Mouse (Mus musculus): Measurements from ENCODE around the gene Tnr. TPM values are rescaled to one million over a fixed set of nuclear protein-coding genes. Genes with fewer than 3 reads are reported as not detected.

Tnr gene
- polyA plus RNA-seq, 1 experiment: 6.9 TPM

DNA sequence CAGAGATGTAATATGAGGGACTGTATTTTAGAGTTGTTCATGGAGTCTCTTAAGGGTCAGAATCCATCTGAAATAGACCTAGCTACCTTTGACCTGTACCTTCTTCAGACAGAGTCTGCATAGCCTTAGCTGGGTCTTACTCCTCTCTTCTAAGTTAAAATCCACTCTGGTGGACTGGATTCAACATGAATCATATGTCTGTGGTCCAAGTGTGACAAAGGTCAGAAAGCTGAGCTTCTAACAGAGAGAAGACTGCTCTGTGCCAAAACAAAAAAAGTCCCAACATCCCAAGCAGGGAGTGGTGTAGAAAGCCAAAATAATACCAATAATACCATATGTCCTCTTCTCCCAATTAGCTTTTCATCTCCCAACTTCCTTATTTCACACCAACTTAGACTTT, 444.8 kb downstream of the Tnr start:
- TF ChIP-seq CTCF (IDR thresholded peaks at IDR 0.05; ENCODE audit: borderline replicate concordance, extremely low read depth, insufficient read depth, insufficient read length): no peak
- no peak for TF ChIP-seq POLR2A (IDR thresholded peaks at IDR 0.05; ENCODE audit: borderline replicate concordance, extremely low read depth, insufficient read depth, insufficient read length, poor library complexity, severe bottlenecking)
- no peak for DNase-seq (ENCODE audit: low read depth)

DNA sequence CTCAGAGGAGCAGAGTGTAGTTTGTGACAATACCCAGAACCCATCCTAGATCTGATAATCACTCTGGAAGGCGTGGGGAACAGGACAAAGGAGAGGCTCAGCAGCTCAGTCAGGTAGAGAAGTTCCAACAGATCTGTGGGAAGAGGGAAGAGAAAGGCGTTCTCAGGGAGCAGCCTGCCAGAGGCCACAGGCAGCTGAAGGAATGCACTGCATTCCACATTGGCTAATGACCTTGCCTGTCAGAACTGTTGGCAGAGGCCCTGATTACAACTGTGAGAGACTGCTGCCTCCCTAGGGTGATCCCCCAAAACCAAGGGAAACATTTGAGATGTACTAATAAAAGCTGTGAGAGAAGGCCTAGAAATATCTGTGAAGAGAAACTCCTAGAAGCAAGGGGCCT, 454.2 kb downstream of the Tnr start:
- TF ChIP-seq POLR2A (IDR thresholded peaks at IDR 0.05; ENCODE audit: borderline replicate concordance, extremely low read depth, insufficient read depth, insufficient read length, poor library complexity, severe bottlenecking): no peak
- TF ChIP-seq CTCF (IDR thresholded peaks at IDR 0.05; ENCODE audit: borderline replicate concordance, extremely low read depth, insufficient read depth, insufficient read length): no peak
- DNase-seq (ENCODE audit: low read depth): peak; percentile 4

DNA sequence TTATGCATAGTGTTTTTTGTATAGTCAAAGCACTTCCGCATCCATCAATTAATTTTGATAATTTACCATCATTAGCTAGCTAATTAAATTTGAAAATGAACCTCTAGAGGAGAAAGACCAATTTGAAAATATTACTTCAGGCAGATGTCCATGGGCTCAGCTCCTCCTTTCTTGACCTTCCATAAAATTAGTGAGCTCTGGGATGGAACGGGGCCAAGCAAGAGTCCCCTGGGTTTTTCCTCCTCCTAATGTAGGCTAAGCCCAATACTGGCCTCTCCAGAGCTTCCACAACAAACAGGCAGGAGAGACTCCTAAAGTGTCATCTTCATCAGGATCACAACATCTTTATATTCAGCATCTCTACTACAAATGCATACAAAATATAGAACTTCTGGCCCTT, 455.5 kb downstream of the Tnr start:
- TF ChIP-seq POLR2A (IDR thresholded peaks at IDR 0.05; ENCODE audit: borderline replicate concordance, extremely low read depth, insufficient read depth, insufficient read length, poor library complexity, severe bottlenecking) (no peak), CTCF (IDR thresholded peaks at IDR 0.05; ENCODE audit: borderline replicate concordance, extremely low read depth, insufficient read depth, insufficient read length) (no peak)
- peak; percentile 10 for DNase-seq (ENCODE audit: low read depth)

DNA sequence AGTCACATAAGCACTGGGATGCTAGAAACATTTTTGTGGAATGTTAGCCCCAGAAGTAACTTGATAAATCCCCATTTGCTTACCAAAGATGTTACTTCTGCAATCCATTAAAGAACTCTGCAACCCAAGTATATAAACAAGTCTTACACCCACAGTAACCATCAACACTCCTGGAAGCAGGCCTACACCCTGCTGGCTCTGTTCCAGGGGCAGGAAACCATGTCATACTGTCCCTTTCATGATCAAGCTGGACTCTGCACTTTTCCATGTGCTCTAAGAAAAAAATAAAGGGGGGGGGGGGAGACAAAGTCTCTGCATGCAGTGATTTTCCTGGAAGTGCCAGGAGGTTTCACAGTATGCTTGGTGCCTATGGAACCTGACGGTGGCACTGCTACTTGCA, 456.8 kb downstream of the Tnr start:
- no peak for TF ChIP-seq POLR2A (IDR thresholded peaks at IDR 0.05; ENCODE audit: borderline replicate concordance, extremely low read depth, insufficient read depth, insufficient read length, poor library complexity, severe bottlenecking)
- no peak for TF ChIP-seq CTCF (IDR thresholded peaks at IDR 0.05; ENCODE audit: borderline replicate concordance, extremely low read depth, insufficient read depth, insufficient read length)
- no peak for DNase-seq (ENCODE audit: low read depth)
